Mouse (Mus musculus) spleen, adult 2 months (tissue): Measurements from ENCODE around the gene Kcnk1.

Source experiments
- CTCF ChIP-seq: fragments of 200-500 bp; IDR thresholded peaks from 2 replicates; pipeline ENCODE4 v1.5.1; 2011; ENCODE audit warnings: mild to moderate bottlenecking, inconsistent platforms; ENCODE audit not compliant: insufficient read depth, insufficient read length, insufficient replicate concordance; ENCODE audit errors: extremely low read depth
- POLR2A ChIP-seq: fragments of 200-500 bp; IDR thresholded peaks from 2 replicates; pipeline ENCODE4 v1.6.1; 2011; ENCODE audit warnings: low read depth, low read length, inconsistent platforms

- TF ChIP-seq CTCF (no peak), POLR2A (no peak)
Measured at GRCm38 (mm10) chr8:125956796-125957195, 38.2 kb upstream of the Kcnk1 start.
